Mouse (Mus musculus) small intestine, adult 2 months (tissue): ENCODE measurements around the gene Lrrtm1.

Experiments used
- CTCF ChIP-seq: fragments of 200-500 bp; IDR thresholded peaks from 2 replicates; pipeline ENCODE4 v1.5.1; 2012; ENCODE audit warnings: low read depth, mild to moderate bottlenecking, control low read depth, inconsistent platforms, low read length, moderate library complexity, mixed read lengths; ENCODE audit not compliant: insufficient replicate concordance, insufficient read length; ENCODE audit errors: extremely low read depth
- POLR2A ChIP-seq: fragments of 200-500 bp; IDR thresholded peaks from 2 replicates; pipeline ENCODE4 v1.6.1; 2012; ENCODE audit warnings: low read depth, mild to moderate bottlenecking, control low read depth, inconsistent platforms, low read length, moderate library complexity

GRCm38 (mm10) chr6:77209183-77209582, 33.3 kb upstream of the Lrrtm1 start:
- TF ChIP-seq POLR2A (no peak), CTCF (no peak)
